Mouse (Mus musculus) Patski (cell line): ENCODE measurements around the gene Rd3. TPM values are rescaled to one million over a fixed set of nuclear protein-coding genes. Genes with fewer than 3 reads are reported as not detected.

Source experiments
- ATAC-seq: fragments of 100-300 bp; one replicate; pipeline ENCODE4 v1.8.0; 2021
- CTCF ChIA-PET: fragments of 350-600 bp; sonication (Branson Sonifier 250); formaldehyde crosslinking; loops from one replicate; lab custom pipeline; 2022; ENCODE audit warnings: inconsistent platforms; lab: Charles Lee
- POLR2A ChIA-PET: fragments of 350-600 bp; sonication (Branson Sonifier 250); formaldehyde crosslinking; loops from one replicate; lab custom pipeline; 2022; ENCODE audit warnings: antibody characterized with exemption, inconsistent platforms; lab: Charles Lee
- DNase-seq: peaks from one replicate; pipeline ENCODE4 v3.0.0-alpha.2; 2011; ENCODE audit warnings: low read depth, low spot score
- H3K27me3 ChIP-seq: fragments of 371-371 bp; one replicate; pipeline ENCODE4 v1.5.1; 2021
- CTCF ChIP-seq: fragments of 100-300 bp; IDR thresholded peaks from one replicate; pipeline ENCODE4 v1.5.1; 2021
- in situ Hi-C: fragments of 300-500 bp; cut with MboI; formaldehyde crosslinking; loops from 3 replicates; pipeline ENCODE4 v1.11.1; 2018; ENCODE audit warnings: low pct_unique_long_range_greater_than_20kb, mixed read lengths
- polyA plus RNA-seq: library from polyadenylated mRNA; unstranded; gene quantifications from one replicate; pipeline ENCODE4 v1.2.3, GENCODE M21; 2021

Gene Rd3
- 0.06 TPM for polyA plus RNA-seq

DNA sequence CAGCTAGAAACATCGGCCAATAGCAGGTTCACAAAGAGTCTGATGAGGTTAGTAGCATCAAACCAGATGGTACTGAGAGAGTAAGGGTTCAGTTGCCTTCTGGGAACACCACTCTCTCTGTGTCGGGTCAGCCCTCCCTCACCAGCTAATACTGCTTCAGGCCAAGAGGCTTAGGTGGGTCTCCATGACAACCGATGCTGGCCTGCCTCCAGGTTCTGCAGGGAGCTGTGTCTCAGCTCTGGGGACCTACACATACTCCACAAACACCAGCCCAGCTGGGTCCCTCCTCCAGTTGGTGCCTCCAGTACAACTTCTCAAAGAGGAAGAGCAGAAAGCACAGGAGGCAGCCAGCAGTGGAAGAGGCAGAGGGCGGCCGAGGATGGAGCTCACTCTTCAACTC lies at the start of gene Rd3:
TSS of gene Rd3 (plus strand) at position 184 of the 400 bp plus-strand sequence.
- no peak for TF ChIP-seq CTCF
- no peak for ATAC-seq
- no peak for DNase-seq
- ChIA-PET POLR2A (no interaction called here), CTCF (interaction anchor here (1.6 kb wide), 1 partner anchor 116 kb away, joined by 4 read pairs; no protein-coding TSS in a partner anchor)
- in situ Hi-C loops = no loop called here
- H3K27me3 ChIP-seq = peaks cover 4% of the 10 kb centered on the region

DNA sequence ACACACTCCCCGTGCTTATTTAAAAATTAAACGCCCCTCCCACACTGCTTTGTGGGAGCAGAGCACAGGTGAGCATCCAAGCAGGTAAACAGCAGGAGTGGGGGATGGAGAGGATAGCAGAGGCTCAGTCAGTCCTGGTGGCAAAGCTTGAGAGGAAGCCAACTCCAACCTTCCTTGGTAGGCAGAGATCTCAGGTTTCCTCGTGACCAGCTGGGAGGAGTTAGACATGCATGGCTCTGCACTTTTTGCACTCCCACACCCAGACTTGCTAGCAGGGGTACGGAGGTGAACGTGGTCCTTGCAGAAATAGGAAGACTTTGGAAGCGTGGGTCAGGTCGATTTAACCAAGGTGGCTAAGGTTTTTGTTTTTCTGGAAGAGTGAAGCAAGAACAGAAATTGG lies 48.8 kb upstream of the Rd3 start:
- in situ Hi-C loops = no loop called here
- POLR2A ChIA-PET = interaction anchor here (0.5 kb wide), 1 partner anchor 341 kb away, joined by 6 read pairs; no protein-coding TSS in a partner anchor
- ATAC-seq (no peak), DNase-seq (no peak)
- CTCF ChIA-PET = no interaction called here
- TF ChIP-seq CTCF = no peak
- no peaks in the 10 kb centered on the region for H3K27me3 ChIP-seq

DNA sequence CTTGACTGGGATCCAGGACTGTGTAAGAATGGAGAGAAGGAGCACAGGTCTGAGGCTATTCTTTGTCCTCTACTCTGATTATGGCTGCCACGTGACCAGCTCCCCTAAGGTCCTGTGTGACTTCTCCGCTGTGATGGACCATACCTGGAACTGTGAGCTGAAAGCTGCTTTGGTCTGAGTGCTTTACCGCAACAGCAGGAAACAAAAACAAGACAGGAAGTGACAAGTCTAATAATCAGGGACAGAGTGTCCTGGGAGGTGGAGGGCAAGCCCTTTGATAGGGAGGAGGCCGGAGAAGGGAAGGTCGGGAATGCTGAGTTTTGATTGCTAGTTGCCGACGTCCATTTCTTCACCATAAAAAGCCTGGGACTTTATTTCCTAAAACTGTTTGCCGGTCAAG lies 48.1 kb upstream of the Rd3 start:
- TF ChIP-seq CTCF = no peak
- no peaks in the 10 kb centered on the region for H3K27me3 ChIP-seq
- DNase-seq (no peak), ATAC-seq (no peak)
- in situ Hi-C loops = no loop called here
- POLR2A ChIA-PET = no interaction called here
- CTCF ChIA-PET = no interaction called here

DNA sequence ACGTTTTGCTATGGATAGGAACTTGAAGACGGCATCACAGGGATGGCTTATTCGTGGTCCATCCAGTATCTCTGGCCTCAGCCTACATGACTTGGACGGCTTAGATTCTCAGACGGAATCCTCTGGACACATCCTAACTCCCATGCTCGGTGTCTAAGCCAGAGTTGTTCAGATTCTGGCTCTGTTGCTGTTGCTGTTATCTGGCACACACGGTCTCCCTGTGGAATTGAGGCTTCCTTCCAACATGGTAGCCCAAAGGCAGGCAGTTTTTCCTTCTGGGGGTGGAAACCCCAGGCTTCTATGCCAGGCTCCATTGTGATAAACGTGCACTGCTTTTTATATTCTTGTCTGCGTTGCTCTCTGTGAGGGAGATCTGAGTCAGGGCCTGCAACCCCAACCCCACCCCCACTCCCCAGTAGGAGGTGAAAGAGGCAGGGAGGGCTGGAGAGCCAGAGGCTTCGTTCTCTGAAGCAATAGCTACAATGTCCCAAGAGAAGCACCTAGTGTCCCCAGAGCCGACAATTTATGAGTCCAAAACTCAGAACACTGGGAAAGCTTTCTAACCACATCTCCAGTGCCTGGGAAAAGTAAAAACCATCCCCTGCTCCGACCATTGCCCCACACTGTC lies 47.2 kb upstream of the Rd3 start:
- in situ Hi-C loops = no loop called here
- no peak for TF ChIP-seq CTCF
- ATAC-seq = no peak
- ChIA-PET POLR2A (no interaction called here), CTCF (no interaction called here)
- no peaks in the 10 kb centered on the region for H3K27me3 ChIP-seq
- no peak for DNase-seq

DNA sequence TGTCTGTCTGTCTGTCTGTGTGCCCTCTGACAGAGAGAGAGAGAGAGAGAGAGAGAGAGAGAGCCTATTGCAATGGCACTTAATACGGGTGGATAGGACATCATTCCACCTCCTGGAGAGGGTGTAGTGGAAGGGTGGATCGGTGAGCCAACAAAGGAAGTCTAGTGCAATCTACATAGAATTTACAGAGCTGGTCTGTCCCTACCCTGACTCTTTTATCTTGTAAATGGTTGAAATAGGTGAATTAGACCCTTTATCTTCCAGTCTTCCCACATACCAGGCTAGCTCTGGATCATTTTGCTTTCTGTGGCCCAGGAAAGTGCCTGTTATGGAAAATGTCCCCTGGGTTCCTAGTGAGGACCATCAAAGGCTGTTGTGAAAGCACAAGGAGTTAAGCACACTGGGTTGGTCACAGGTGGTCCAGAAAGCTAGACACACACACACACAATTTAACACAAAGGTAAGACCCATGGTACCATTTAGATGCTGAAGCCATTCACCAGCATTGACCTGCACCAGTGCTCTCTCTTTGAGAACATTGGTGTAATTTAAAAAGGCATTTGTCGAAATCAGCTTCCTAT lies 46.6 kb upstream of the Rd3 start:
- in situ Hi-C loops = no loop called here

DNA sequence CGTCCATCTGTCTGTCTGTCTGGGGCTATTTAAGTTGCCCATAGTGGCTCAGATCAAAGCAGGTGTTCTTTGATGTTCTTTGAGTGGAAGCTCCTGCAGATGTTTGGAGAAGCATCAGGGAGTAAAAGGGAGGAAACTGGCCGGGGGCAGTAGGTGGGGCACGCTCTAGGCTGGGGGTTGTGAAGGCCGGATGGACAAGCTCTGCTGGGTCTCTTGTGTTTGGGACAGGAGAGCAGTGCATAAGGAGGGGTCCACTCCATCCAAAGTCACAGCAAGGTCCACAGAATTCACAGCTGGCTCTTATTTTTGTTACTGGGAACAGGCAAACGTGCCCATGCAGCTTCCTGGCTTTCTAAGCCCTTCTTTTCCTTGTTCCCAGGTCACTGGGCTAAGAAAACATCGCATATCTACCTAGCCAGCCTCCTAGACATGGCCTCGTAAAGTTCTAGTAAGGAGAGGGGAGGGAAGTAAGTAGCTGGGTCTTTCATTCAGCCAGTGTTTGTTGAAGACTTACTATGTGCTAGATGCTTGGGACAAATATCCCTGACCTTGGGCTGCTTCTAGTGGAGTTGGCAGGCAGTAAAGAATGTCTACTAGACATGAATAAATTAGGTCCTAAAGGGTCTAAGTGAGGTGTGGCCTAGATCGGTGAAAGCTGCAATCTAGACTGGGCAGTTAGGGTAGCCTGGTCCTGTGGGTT lies 44.7 kb upstream of the Rd3 start:
- ChIA-PET POLR2A (interaction anchor here (1.2 to 1.3 kb wide), 2 partner anchors 11 kb away, joined by 4 read pairs; no protein-coding TSS in a partner anchor), CTCF (interaction anchor here (0.7 to 1.4 kb wide), 2 partner anchors 14 to 26 kb away, joined by 3 to 6 read pairs; no protein-coding TSS in a partner anchor)
- no peak for TF ChIP-seq CTCF
- H3K27me3 ChIP-seq = no peaks in the 10 kb centered on the region
- ATAC-seq (no peak), DNase-seq (no peak)
- in situ Hi-C loops = no loop called here

More for the DNA sequence above, 46.6 kb upstream of the Rd3 start:
- no peaks in the 10 kb centered on the region for H3K27me3 ChIP-seq
- TF ChIP-seq CTCF = no peak
- POLR2A ChIA-PET = no interaction called here
- CTCF ChIA-PET = no interaction called here
- ATAC-seq = no peak
- DNase-seq = no peak

DNA sequence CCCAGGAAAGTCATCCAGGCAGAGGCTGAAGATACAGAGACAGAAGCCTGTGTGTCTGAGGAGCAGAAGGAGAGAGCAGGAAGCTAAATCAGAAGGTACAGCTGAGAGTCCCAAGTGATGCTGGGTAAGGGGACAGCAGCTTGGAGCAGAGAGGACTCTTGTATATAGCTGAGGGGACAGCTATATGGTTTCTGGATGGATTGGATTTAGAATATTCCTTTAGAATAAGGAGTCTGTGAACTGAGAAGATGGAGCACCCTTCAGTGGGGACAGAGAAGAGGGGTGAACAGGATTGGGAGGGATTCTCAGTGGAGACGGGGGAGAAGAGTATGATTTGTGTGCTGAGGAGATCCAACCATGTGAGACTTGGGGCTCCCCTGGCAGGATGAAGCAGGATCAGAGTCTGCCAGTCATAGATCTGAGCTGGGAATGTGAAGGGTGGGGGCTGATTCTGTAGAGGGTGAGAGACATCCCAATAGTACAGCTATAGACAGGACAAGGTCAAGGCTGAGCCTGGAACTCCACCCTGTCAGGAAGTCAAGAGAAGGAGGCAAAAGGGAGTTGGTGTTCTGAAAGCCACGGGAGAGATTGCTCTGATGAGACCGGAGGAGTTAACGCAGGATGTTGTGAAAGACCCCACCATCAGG lies 44.1 kb upstream of the Rd3 start:
- ATAC-seq (no peak), DNase-seq (no peak)
- ChIA-PET POLR2A (interaction anchor here (1.2 to 1.3 kb wide), 2 partner anchors 11 to 12 kb away, joined by 4 read pairs; no protein-coding TSS in a partner anchor), CTCF (interaction anchor here (0.7 to 1.4 kb wide), 2 partner anchors 13 to 25 kb away, joined by 3 to 6 read pairs; no protein-coding TSS in a partner anchor)
- H3K27me3 ChIP-seq = no peaks in the 10 kb centered on the region
- TF ChIP-seq CTCF = no peak
- in situ Hi-C loops = no loop called here

DNA sequence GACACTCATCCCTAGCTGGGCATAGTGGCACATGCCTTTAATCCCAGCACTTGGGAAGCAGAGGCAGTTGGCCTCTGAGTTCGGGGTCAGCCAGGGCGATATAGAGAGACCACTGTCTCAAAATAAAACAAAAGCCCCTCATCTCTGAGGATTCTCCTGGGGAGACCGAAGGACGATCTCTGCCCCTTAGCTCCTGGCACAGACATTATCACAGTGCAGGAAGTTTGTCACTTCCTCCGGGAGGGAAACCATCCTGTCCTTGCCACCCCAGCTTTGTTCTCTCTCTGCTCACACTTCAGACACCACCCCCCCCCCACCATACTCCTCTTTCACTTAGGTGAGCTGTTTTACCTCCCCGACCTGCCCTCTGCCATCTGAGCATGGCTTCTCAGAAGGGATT lies 33.5 kb upstream of the Rd3 start:
- ChIA-PET POLR2A (interaction anchor here (1.3 kb wide), 1 partner anchor 11 kb away, joined by 4 read pairs; no protein-coding TSS in a partner anchor), CTCF (interaction anchor here (0.8 to 0.9 kb wide), 2 partner anchors 16 to 52 kb away, joined by 3 read pairs; no protein-coding TSS in a partner anchor)
- in situ Hi-C loops = no loop called here

DNA sequence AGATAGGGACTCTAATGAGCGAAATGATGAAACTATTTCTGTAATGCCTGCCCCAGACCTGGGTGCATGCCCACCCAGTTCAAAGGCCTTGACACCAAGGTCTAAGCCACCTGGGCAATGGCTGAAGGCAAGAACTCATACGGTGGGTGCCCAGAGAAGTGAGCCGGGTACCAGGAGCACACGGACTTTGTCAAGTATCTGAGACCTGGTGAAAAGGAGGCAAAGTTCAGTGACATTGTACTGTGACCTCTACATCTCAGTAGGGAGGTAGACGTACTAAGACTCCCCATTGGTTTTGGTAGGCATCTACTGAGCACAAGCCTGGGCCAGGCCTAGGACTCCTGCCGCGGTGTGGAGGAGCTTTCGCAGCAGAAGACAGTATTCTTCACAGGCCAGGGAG lies 31.8 kb upstream of the Rd3 start:
- H3K27me3 ChIP-seq = no peaks in the 10 kb centered on the region
- TF ChIP-seq CTCF = no peak
- DNase-seq (no peak), ATAC-seq (no peak)
- ChIA-PET POLR2A (no interaction called here), CTCF (no interaction called here)
- in situ Hi-C loops = no loop called here

More for the DNA sequence above, 33.5 kb upstream of the Rd3 start:
- DNase-seq (no peak), ATAC-seq (no peak)
- no peak for TF ChIP-seq CTCF
- H3K27me3 ChIP-seq = no peaks in the 10 kb centered on the region

DNA sequence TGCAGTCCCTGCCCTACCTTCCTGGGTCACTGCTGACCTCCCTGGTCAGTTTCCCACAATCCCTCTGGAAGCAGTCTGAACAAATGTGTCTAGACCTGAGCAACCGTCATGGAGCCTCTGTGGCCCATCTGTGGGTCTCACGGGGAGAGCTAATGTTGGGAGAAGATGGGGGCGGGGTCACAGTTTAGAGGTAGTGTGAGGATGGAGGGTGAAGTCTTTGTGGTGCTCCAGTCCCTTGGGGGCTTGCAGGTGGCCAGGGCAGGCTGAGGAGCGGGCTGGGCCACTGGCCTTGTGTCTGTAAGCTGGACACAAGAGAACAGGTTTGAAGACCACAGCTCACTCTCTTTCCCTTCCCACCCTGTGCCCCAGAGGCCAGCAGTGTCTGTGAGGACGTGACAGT lies 31.4 kb upstream of the Rd3 start:
- ATAC-seq = no peak
- no peak for DNase-seq
- POLR2A ChIA-PET = no interaction called here
- CTCF ChIA-PET = interaction anchor here (1.1 kb wide), 1 partner anchor 13 kb away, joined by 6 read pairs; no protein-coding TSS in a partner anchor
- in situ Hi-C loops = no loop called here
- no peak for TF ChIP-seq CTCF
- no peaks in the 10 kb centered on the region for H3K27me3 ChIP-seq
